Mouse (Mus musculus) thymus, postnatal 4 days (tissue): Measurements from ENCODE around the gene Sec1.
A peak's percentile ranks its signal among the peaks of the same experiment; 100 is the strongest.

Experiments used
- DNase-seq: peaks from one replicate; pipeline ENCODE4 v3.0.0; 2021

Gene Sec1

DNA sequence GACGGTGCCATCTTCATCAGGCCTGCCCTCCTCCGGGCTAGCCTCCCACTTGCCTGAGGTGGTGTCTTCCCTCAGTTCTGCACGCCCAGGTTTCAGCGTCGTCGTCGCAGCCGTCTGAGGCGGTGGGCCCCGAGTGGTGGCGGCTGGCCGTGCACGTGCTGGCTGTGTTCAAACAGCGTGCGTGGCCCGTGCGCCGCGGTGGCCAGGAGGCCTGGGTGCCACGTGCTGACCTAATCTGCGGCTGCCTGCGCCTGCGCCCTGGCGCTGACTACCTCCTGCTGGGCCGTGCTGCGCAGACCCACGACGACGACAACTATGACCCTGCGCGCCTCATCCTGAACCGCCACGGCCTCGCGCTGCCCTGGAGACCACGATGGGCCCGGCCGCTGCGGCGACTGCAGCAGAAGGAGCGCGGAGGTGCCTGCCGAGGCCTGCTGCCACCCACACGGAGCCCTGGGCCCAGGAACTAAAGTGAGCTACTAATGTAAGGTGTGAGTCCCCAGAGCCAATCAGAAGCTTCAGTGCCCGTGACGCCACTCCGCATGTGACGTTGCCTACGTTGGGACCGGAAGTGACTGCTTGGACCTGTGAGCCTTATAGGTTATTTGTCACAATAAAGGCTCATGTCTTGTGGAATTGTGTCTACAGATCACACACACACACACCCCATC lies at the start of gene Sec1:
Gene Sec1 (minus strand): TSS at position 482 of the 671 bp plus-strand sequence.
- peak; percentile 24 for DNase-seq

DNA sequence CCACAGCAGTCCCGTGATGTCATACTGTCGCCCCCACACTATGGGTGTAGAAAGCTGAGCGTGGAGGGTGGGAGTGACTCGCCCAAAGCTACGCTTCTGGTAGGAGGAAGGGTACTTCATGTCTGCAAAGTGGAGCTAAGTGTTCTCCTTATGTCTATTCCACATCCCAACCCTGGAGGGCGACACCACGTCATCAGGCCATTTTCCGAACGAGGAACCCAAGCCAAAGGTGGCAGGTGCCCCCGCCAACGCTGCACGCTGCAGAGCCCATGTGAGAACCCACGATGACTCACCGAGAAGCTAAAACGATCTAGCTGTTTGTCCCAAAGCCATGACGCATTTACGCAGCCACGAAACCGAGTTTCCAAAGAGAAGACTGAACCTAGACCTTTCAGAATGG lies 48.1 kb upstream of the Sec1 start:
- DNase-seq, result peak; percentile 51

DNA sequence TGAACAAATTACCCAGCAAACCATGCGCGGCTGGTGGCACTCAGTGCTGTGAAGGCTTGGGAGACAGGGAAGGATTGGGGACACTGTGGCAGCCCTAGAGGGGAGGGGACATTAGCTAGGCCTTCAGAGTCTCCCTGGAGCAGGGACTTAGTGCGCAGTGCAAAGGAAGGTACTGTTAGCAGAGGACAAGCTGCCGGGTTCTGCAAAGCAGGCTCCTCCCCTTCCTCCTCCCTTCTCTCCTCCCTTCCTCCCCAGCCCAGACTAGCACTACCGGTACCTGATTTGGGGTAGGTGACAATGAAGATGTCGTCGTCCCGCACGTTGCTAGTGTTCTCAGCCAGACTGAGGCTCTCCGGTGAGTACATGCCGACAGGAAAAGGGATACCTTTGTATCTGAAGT lies 47.6 kb upstream of the Sec1 start:
- peak; percentile 57 for DNase-seq

DNA sequence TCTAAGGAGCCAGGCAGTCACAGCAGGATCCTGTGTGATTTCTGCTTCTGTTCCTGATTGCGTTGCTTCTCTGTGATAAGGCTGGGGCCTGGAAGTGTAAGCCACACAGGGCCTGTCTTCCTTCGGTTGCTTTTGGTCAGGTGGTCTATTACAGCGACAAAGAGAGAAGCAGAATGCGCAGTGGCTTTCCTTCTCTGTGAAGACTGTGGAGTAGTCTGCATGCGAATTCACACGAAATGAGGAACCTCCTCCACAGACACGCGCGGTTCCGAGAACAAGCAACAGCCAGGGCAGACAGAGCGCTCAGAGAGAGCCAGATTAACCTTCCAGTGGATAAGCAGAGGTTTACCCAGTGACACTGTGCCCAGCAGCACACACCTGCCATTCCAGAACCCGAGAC lies 47.1 kb upstream of the Sec1 start:
- no peak for DNase-seq

DNA sequence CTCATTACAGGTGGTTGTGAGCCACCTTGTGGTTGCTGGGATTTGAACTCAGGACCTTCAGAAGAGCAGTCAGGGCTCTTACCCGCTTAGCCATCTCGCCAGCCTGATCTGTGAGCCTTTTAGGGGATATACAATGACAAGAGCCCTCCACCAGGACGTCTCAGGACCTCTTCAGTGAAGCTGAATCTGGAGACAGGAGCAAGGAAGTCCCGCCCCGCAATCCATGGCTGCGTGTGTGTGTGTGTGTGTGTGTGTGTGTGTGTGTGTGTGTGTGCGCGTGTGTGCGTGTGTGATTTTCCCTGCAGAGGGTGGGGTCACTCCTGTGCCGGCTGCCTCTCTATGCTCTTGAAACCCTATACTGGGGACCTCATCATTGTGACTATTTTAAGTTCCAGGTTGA lies 45.6 kb upstream of the Sec1 start:
- no peak for DNase-seq

DNA sequence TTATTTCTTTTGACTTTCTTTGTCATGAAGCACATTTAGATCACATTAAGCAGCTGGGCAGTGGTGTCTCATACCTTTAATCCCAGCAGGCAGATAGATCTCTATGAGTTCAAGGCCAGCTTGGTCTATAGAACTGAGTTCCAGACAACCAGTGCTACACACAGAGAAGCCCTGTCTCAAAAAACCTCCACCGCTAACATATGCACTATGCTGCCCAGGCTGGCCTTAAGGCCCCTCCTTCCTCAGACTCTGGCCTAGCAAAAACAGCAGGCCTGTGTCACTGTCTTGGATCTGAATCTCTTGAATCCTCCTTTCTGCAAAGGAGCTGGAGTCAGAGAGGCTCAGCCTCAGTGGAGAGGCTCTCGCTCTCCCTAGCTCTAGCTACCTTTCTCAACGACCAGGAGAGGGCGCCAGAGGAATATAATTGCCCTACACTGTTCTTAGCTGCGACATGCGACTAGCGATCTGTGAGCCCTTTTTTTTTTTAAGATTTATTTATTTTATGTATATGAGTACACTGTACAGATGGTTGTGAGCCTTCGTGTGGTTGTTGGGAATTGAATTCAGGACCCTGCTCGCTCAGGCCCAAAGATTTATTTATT lies 45.1 kb upstream of the Sec1 start:
- peak; percentile 91 for DNase-seq

DNA sequence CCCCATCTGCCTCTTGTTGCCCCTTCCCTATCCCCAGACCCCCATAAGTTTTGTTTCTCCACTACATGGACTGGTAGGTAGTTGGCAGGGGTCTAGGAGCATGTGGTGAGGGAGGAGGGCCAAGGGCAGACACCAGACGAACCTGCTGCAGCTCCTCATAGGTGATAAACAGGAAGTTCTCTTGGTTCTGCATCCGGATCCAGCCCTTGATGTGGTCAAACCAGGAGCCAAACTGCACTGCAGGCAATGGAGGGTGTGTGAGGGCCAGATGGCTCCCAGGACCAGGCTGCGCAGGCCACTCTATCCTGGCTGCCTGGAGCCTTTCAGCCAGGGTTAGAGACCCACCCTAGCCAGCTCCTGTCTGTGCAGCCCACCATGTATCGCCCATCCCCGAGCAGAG lies 39.3 kb upstream of the Sec1 start:
- peak; percentile 79 for DNase-seq

DNA sequence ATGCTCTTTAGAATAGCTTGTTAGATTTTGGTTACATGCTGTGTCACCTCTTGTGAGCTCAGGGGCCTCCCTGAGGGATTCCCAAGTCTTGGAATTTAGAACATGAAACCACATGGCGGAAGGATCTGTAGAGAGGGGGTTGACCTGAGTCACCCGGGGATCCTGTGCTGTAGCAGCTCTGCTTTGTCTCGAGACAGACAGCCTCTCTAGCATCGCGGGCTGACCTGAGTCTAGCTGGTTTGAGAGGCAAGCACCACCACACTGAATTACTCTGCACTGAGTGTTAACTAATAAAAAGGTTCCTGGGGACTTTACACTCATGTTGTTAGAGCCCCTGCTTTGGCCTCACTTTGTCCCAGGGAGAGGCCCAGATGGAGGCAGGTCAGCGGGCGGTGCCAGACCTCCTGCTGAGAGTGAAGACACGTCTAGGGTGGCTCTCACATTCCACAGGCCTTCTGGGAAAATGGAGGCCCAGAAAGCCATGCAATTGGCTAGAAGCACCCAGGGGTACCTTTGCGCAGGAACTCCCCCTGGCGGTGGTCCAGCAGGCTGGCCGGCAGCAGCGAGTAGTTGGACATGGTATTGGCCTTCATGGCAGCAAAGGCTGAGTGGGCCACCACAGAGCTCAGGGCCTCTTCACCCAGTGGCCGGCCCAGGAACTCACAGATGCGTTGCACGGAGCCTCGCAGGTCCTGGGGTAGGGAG lies 36.7 kb upstream of the Sec1 start:
- peak; percentile 84 for DNase-seq

DNA sequence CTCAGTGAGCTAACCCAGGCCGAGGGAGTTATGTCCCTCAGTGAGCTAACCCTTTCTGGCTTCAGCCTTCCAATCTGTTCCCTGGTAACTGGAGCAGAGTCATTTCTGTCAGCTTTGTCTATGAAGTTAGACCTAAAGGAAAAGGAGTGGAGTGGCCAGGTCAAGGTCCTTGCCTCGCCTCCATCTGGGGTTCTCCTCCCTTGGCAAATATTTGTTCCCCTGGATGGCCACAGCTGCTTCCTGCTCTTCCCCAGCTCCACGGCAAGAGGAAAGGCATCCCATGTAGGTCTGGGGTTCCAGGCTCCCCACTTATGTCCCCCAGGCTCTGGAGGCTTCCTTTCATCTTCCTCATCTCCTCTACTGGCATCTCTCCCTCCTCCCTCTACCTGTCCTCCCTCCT lies 33.4 kb upstream of the Sec1 start:
- no peak for DNase-seq

DNA sequence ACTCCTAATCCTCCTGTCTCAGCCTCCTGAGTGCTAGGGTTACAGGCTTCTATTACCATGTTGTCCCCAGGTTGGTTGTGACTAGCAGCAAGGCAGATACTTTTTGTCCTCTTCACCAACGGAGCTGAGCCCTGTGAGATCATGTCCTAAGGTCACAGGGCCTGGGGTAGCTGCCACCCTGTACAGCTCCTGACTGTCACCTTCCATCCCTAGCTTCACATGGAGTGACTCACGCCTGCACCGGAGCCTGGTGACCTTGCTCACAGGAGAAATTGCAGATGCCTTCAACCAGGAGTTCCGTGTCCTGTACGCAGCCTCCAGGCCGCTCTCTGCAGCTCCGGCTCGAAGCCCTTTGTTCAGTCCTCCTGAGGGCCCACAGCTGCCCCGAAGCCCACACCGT lies 32.2 kb upstream of the Sec1 start:
- no peak for DNase-seq

DNA sequence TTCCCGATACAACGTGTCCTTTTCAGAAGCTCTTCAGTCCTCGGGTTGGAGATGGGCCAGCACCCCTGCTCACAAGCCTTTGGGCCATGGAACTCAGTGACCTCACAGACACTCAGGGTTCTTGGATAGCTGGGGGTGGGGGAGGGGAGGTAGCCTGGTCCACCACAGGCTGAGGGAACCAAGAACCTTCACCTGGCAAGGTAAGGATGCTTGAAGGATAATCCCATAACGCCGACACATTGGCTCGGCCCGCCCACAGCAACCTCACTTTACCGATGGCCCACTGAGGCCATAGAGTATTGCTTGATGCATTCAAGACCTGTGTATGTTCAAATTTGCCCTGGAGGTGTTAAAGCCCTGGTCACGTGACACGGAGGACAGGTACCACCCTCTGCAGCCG lies 31.5 kb upstream of the Sec1 start, which contains the start of gene Spaca4:
Gene Spaca4 (minus strand): TSS at position 101 of the 400 bp plus-strand sequence.
- DNase-seq, result no peak

DNA sequence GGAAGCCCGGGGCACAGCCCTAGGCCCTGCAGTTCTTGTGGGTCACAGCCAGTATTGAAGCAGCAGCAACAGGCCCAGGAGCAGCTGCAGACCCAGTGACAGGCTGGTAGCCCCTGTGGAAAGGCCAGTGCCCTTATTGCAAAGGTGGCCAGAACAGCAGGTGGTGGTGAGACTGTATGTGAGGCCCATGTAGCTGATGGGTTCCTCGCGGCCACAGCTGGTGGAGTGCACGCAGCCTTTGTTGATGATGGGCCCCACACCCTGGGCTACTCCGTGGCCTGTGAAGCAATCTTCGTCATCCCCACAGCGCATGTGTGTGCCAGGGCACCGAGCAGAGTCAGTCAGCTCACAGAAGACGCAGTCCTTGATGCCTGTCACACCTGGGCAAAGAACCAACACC lies 30.9 kb upstream of the Sec1 start:
- no peak for DNase-seq

DNA sequence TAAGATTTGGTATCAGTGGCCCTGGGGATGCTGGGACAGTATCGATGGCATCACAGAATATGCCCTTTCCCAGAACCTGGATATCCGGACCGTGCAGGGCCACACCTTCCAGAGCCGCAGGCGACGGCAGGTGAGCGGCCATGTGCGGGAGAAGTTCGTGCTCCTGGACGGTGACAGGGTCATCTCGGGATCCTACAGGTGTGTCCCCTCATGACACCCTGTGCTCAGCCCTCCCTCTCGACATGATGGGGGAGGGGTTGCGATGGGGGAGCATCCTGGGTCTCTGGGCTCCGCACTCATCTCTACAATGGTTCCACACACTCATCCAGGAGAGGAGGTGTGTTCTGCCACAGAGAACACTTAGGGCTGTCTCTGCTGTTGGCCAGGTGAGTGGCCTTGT lies 29.6 kb upstream of the Sec1 start:
- DNase-seq, result no peak

DNA sequence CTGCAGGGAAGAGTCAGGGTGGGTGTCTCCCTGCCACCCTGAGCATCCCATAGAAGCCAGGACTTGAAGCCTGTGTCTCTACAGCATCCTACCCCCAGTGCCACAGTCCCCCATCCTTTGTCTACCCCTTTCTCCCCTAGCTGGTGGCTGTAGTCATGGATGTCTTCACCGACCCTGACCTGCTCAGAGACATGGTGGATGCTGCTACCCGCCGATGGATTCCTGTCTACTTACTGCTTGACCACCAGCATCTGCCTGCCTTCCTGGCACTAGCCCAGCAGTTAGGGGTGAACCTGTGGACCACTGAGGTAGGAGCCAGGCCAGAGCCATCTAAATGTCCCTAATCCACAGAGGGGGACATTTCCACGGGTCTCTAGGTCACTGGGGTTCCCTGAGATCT lies 29.1 kb upstream of the Sec1 start:
- no peak for DNase-seq

DNA sequence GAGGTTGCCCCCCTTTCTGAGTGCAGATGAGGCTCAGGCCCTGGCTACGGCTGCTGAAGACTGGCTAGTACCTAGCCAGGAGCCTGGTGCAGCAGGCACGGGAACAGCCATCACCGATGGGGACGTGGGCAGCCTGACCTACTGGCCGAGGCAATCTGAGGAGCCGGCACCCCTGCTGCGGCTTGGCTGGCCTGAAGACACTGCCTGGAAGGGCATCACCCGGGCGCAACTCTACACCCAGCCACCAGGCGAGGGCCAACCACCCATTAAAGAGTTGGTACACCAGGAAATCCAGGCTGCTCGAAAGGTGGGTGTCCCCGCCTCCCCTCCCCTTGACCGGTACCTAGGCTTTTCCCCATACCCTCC lies 28.1 kb upstream of the Sec1 start:
- DNase-seq, result peak; percentile 28

DNA sequence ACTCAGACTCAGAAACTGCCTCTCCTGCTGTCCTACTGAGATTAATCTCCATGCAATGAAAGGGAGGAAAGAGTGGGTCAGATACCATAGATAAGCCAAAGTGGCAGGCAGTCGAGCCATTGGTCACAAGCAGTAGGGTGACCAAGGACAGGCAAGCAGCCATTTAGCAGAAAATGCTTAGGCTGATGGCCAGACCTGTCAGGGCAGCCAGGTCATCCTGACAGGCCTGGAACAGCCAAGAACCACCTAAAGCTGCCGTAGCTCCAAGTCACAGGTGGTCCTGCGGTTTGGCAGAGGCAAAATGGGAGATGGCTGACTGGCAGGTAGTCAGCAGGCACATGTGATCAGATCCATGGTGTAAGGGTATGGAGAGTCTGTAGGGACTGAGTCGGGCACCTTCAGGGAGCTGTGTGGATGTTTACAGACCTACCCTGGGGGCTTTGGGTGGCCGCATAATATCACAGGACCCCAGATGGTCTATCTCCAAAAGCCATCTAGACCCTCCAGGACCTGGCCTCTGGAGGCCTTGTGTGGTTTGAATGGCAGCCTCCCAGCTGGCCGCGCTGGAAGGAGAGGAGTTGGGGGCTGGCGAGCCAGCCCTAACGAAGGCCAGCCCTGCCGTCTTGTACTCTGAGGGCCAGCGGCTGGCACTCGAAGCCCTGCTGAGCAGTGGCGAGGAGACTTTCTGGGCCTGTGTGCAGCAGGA lies 27.6 kb upstream of the Sec1 start:
- peak; percentile 12 for DNase-seq

DNA sequence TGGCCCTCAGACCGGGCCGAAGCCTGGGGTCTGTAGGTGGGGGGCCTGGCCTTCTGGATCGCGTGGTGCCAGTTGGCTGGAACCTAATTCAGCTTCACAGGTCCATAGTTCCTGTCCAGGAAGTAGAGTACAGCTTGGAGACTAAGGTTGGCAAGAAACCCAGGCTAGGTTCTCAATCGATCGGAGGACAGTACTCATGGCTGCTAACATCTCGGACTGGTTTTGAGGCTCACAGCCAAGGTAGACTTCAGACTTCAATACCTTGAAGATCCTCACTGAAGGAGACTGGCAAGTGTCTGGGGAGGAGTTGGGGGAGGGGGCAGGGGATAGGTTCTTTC lies 27.0 kb upstream of the Sec1 start:
- no peak for DNase-seq

DNA sequence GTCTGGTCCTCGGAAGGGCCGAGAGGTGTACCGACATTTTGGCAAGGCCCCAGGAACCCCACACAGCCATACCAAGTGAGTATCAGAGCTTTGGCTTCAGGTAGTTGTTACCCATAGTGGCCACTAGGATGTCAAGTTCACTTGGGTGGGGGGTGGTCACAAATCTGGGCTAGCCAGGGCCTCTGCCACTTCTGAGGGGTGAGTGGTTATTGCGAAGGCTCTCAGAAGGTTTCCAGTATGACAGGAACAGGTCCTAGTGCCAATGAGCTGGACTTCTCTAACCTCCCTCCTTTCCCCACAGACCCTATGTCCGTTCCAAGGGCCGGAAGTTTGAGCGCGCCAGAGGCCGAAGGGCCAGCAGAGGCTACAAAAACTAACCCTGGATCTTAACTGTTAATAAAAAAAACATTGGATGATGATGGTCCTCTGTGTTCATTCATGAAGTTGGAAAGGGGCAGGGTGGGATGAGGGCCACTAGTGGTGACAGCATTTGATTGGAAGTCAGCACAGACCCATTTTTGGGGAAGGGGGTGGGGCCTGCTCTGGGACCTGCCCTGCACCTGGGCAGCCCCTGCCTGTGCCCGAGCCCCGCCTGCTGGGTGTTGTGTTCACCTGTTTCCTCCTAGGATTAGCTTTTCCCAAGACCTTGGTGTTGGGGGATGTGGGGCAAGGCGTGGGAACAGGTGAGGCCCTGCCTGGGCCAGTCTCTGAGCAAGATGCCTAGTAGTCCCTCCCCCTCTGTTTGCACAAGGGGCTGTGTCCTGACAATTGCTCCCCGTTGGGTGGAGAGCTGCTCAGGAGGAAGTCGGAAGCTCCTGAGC lies 26.4 kb upstream of the Sec1 start, which contains the start of gene Fam83e:
Gene Fam83e (plus strand): TSS at position 800 of the 821 bp plus-strand sequence.
- peak; percentile 36 for DNase-seq

DNA sequence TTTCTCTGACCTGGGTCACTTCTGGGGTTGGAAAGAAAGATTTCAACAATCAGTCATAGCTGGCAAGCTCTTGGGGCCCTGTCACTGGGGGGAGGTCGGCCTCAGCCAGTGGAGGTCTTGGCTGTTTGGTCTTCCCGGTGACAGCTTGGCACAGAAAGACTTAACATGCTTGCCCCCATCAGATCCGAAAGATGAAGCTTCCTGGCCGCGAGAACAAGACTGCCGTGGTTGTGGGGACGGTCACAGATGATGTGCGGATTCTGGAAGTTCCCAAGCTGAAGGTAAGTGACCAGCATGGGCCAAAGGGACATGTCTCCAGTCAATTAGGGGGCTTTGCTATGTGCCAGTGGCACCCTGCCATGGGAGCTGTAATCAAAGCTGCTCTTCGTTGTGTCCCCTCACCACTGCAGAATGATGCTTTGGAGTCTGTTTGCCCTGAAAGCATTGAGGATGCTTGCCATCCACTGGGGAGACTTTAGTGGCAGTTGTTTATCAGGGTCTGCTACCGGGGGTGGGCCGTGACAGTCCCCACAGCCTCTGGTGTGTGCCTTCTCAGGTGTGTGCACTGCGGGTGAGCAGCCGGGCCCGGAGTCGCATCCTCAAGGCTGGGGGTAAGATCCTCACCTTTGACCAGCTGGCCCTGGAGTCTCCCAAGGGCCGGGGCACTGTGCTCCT lies 25.7 kb upstream of the Sec1 start:
- DNase-seq, result peak; percentile 7

DNA sequence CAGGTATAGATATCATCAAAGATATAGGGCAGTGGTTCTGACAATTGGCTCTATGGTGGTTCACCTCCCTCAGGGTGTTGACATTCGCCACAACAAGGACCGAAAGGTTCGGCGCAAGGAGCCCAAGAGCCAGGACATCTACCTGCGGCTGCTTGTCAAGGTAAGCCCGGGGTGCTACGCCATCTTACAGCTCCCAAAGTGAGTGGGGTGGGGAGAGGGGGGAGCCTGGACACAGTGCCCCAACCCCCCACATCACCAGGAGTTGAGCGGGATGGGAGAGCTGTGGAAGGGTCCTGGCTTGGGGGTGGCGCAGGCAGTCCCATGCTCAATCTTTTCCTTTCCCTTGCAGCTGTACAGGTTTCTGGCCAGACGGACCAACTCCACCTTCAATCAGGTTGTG lies 25.0 kb upstream of the Sec1 start:
- DNase-seq, result peak; percentile 18

DNA sequence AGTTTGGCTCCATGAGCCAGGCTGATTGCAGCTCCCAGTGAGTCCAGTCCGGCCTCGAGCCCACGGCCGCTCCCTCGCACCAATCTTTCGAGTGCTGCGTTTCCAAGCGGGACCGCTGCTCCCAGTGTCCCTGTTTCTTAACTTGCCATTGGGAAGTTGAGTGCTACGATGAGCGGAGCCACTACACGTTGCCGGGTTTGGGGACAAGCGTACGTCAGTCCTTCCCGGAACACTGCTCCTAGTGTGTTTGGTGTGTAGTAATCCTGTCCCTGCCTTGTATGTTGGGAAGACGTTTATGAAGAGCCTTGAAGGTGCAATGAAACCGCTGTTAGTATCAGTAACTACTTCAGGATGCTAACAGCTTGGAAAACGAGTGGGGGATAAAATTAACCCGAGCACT lies 24.1 kb upstream of the Sec1 start:
- DNase-seq, result no peak

DNA sequence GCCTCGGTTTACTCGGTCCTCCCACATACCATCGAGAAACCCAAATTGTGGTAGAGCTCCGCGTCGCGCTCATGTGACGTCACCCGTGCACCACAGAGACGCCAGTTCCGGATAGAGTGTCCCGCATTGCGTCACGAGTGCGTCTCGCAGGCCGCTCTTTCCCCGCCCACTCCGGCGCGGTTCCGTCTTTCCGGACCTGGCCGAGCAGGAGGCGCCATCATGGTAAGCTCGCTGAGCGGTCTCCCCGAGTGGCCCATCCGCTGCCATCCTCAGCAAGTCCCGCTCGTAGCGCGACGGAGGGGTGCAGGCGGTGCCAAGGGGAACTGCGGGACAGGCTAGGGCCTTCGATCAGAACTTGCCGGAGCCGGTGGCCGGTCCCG lies 23.7 kb upstream of the Sec1 start, which contains the start of gene Sphk2:
Gene Sphk2 (minus strand): TSS at position 85 of the 380 bp plus-strand sequence.
- peak; percentile 99 for DNase-seq
